Mouse (Mus musculus) liver, embryonic 14.5 days (tissue): ENCODE measurements around the gene Man2a1.

ENCODE experiments used
- CTCF ChIP-seq: IDR thresholded peaks from 2 replicates; pipeline ENCODE4 v1.5.1; 2016; ENCODE audit warnings: antibody characterized with exemption, low read depth, control low read depth
- EP300 ChIP-seq: IDR thresholded peaks from 2 replicates; pipeline ENCODE4 v1.6.1; 2016; ENCODE audit warnings: antibody characterized with exemption, low read depth

DNA sequence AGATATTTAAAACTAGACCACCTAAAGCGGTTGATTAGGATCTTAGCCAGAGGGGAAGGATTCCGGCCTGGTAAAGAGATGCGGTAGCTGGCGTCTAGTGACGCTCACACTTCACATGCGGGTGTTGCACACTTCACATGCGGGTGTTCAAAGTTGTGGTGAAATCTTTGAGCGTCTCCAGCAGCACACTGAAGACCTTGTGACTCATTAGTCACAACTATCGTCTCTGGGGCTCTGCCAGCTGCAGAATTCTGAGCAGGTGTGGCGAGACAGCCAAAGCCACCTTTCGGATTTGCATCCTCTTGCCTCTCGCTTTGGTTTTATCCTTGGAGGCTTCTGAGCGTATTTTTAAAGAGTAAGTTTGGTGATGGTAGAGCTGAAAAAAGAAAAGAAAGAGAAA is 187.8 kb downstream of the Man2a1 start:
- TF ChIP-seq CTCF (no peak), EP300 (no peak)
